Mouse (Mus musculus): ENCODE measurements around the gene Nid2.

GRCm38 (mm10) chr14:19746731-19747130 lies 4.3 kb upstream of the Nid2 start:
- TF ChIP-seq CTCF (IDR thresholded peaks at IDR 0.05; ENCODE audit: insufficient read depth, low read depth, low read length) (no peak), POLR2A (IDR thresholded peaks at IDR 0.05; ENCODE audit: insufficient read depth, low read depth, low read length) (no peak)
